9 mouse cellular contexts compared by ENCODE assay signal in the genomic region with DNA sequence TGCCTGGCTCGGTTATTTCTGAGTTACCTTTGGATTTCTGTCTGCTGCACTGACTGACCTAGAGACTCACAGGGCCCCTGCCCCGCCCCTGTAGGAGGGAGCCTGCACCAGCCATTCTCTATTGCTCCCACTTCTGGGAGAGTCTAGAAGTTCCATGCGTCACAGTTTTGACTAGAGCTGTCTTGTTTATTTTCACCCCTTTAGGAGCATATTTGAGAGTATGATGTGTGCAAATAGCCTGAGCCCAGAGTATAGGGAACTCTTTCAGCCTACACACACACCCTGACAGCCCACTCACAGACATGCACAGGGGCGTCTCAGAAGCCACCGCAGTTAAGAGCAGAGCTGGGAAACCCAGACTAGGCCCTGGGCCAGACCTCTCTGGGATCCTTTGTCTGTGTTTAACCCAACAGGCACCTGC. TPM values are rescaled to one million over a fixed set of nuclear protein-coding genes. Genes with fewer than 3 reads are reported as not detected.
DNase-seq lines count a peak whose midpoint lies in the region; ATAC-seq lines count a peak whose summit lies in the region.
"Had no signal": no experiment of that assay in that cellular context is flagged by ENCODE, and none has a peak within 500 bp of the region (broad histone marks: within the 10 kb centered on the region; RNA-seq: fewer than 3 reads in every experiment).

No protein-coding gene starts in this region.

- peaks cover 38 to 52% of the 10 kb centered on the region in 2 experiments for H3K4me1 ChIP-seq in heart, embryonic 14.5 days (ENCODE audit: control insufficient read depth in 2 of 2, insufficient read depth in 2 of 2, low read length in 2 of 2)
- H3K4me1 ChIP-seq in forebrain, embryonic 14.5 days (ENCODE audit: control insufficient read depth, insufficient read depth, low read length), result peaks cover 31% of the 10 kb centered on the region
- peaks cover 46% of the 10 kb centered on the region for H3K4me1 ChIP-seq in midbrain, embryonic 13.5 days (replicated peaks)

- H3K4me2 ChIP-seq in heart, embryonic 14.5 days (ENCODE audit: low read length), result no peak overlapping the region
- no peak overlapping the region for H3K4me2 ChIP-seq in forebrain, embryonic 14.5 days (ENCODE audit: low read length)
- no peak overlapping the region for H3K4me2 ChIP-seq in midbrain, embryonic 13.5 days (replicated peaks)

- H3K27me3 ChIP-seq in heart, embryonic 14.5 days (ENCODE audit: control insufficient read depth, insufficient read depth, low read length), result no peaks in the 10 kb centered on the region
- no peaks in the 10 kb centered on the region for H3K27me3 ChIP-seq in forebrain, embryonic 14.5 days (replicated peaks; ENCODE audit: control insufficient read depth, insufficient read depth, low read length)
- no peaks in the 10 kb centered on the region for H3K27me3 ChIP-seq in midbrain, embryonic 13.5 days
- H3K27me3 ChIP-seq: CH12.LX had no signal

- no peak overlapping the region for H3K4me3 ChIP-seq in heart, embryonic 14.5 days (ENCODE audit: control insufficient read depth in 1 of 2, insufficient read depth in 1 of 2, low read depth in 1 of 2, low read length in 2 of 2)
- no peak overlapping the region for H3K4me3 ChIP-seq in forebrain, embryonic 14.5 days (ENCODE audit: low read depth, low read length)
- no peak overlapping the region for H3K4me3 ChIP-seq in midbrain, embryonic 13.5 days (replicated peaks)

- intact Hi-C loops in heart, postnatal 14 days (cut with DNase I), result no loop called here
- intact Hi-C loops in left cerebral cortex, postnatal 36 days (cut with DNase I), result no loop called here

- WGBS in heart, embryonic 14.5 days, result 41% methylated on average over 5 of the region's 5 CpGs
- 35% methylated on average over 5 of the region's 5 CpGs for WGBS in forebrain, embryonic 14.5 days
- 76% methylated on average over 5 of the region's 5 CpGs for WGBS in midbrain, embryonic 13.5 days

- H3K9ac ChIP-seq in heart, embryonic 14.5 days (ENCODE audit: low read length), result peak overlapping the region; percentile 23; the same call in 1 of the 2 replicates
- no peak overlapping the region for H3K9ac ChIP-seq in forebrain, embryonic 14.5 days (ENCODE audit: low read length)
- H3K9ac ChIP-seq in midbrain, embryonic 13.5 days (replicated peaks), result no peak overlapping the region; the same call in 1 of the 2 replicates

- H3K27ac ChIP-seq in heart, embryonic 14.5 days (replicated peaks in 1 of 2; ENCODE audit: control insufficient read depth in 1 of 2, insufficient read depth in 1 of 2, low read depth in 2 of 2, low read length in 2 of 2), result peak overlapping the region; percentile 18 to 35; a peak in 3 of 4 replicates
- peak overlapping the region; percentile 70 for H3K27ac ChIP-seq in forebrain, embryonic 14.5 days (ENCODE audit: low read depth, low read length)
- H3K27ac ChIP-seq in midbrain, embryonic 13.5 days, result peak overlapping the region; percentile 45

- no peaks in the 10 kb centered on the region for H3K9me3 ChIP-seq in heart, embryonic 14.5 days (ENCODE audit: control insufficient read depth, low read length)
- H3K9me3 ChIP-seq in forebrain, embryonic 14.5 days (replicated peaks; ENCODE audit: control insufficient read depth, low read length), result no peaks in the 10 kb centered on the region
- no peaks in the 10 kb centered on the region for H3K9me3 ChIP-seq in midbrain, embryonic 13.5 days

- ATAC-seq in heart, embryonic 14.5 days (ENCODE audit: insufficient number of reproducible peaks, insufficient read depth, low FRiP score, low read depth), result no peak
- ATAC-seq in forebrain, embryonic 14.5 days, result peak; percentile 61
- no peak for ATAC-seq in midbrain, embryonic 13.5 days

- no peak for DNase-seq in heart, postnatal 14 days
- DNase-seq in forebrain, embryonic 14.5 days (ENCODE audit: low spot score), result peak; percentile 77
- peak; percentile 73 to 90 for DNase-seq in kidney, postnatal 25 days
- DNase-seq in right cerebral cortex, adult 18-20 months, result no peak
- no peak for DNase-seq in left cerebral cortex, postnatal 36 days (ENCODE audit: low spot score in 2 of 2)
- DNase-seq in cerebellum, adult 9-10 months, result no peak

- no peaks in the 10 kb centered on the region for H3K36me3 ChIP-seq in heart, embryonic 14.5 days (ENCODE audit: control insufficient read depth, insufficient read depth, low read length)
- no peaks in the 10 kb centered on the region for H3K36me3 ChIP-seq in forebrain, embryonic 14.5 days (ENCODE audit: control insufficient read depth, insufficient read depth, low read length)
- no peaks in the 10 kb centered on the region for H3K36me3 ChIP-seq in midbrain, embryonic 13.5 days

RNA-seq across cellular contexts. Expression of a gene that starts 54.9 kb away (rescaled TPM):
- 0.31 and 0.45 TPM in 2 replicates for polyA plus RNA-seq in heart, embryonic 14.5 days (2014; fragmentation: Nextera tagmentation; extraction: Ambion mirVana)
- total RNA-seq in heart, postnatal 14 days (2021), result not detected
- polyA plus RNA-seq in forebrain, embryonic 14.5 days (2014; fragmentation: Nextera tagmentation; extraction: Ambion mirVana), result 1.6 TPM in 2 replicates
- 1.6 and 2.0 TPM in 2 replicates for polyA plus RNA-seq in midbrain, embryonic 13.5 days (2015; fragmentation: Nextera tagmentation; extraction: Ambion mirVana)
- total RNA-seq in left cerebral cortex, postnatal 36 days (2021), result under 1 TPM; 0.54 to 0.59 TPM
- total RNA-seq: CH12.LX had no signal

Comparison
In these comparisons a context has a peak if more than half of its experiments do, and no peak if none do; other contexts are left out.
1. DNase-seq: peak in forebrain, embryonic 14.5 days (single experiment) and kidney, postnatal 25 days (2 of 2); none in heart, postnatal 14 days (0 of 2), right cerebral cortex, adult 18-20 months (single experiment), left cerebral cortex, postnatal 36 days (0 of 2) and cerebellum, adult 9-10 months (single experiment).
2. Peak in every context shown above with its lines, with median percentiles within 50 percentile points of each other: H3K27ac ChIP-seq.